Mouse (Mus musculus): ENCODE measurements at regions not wholly inside any gene's neighbourhood (a gene's known extent, or its start where the extent isn't known, plus 50 kb on each side); places are given as distances from the start of the nearest gene placed in this dataset.
"Not testable (repeated sequence)": the region's sequence is repeated elsewhere in the genome, so short reads cannot be mapped to it uniquely, and the experiment has no call there.

DNA sequence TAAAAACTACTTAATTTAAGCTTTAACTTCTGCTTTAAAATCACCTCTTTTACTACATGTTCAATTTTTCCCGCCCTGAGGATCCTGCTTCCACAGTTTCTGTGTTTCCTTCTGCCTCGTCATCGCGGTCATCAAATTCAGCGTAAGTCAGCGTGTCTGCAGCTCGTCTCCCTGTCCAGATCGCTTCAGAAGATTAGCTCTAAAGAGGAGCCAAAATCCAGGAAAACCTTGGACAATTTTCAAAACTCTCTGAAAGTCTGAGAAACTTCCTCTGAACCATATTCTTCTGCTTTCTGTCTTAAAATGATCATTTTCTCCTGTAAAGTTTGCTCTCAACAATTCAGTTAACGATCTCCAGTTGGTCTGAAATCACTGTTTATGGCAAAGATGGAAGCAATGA, 196.2 kb upstream of the Speer4f2 start:
- no peak for DNase-seq (ENCODE audit: inconsistent age in 2 of 2, low spot score in 1 of 2)

DNA sequence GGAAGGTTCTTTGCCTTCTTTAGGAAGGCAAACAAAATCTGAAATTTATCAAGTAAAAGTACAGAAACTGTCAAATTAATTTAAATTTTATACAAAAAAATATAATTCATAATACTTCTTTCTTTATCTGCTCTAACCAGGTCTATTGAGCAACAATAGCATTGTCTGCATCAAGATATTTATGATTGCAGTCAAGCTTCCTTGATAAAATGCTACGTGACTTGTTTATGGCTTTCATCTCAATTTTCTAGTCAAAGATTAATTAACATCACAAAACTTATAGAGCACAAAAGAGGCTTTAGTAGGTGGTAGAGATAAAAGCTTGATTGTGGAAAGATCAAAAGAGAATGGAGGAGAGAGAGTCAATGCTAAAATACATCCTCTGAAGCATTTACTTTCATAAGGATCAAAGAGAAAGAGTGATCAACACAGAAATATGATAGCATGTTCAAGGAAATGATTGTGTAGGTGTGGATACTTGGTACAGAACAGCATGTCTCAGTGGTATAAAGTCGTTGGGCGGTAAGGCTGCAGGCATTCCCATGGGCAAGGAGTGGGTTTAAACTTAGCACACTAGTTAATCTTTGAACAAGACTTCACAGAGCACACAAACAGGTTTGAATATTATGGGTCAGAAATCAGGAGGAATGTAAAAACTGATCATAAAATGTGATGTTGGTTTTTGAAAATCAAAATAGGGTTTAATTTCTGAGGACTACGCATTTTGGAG, 164.3 kb upstream of the Speer4f2 start:
- DNase-seq (ENCODE audit: inconsistent age in 2 of 2, low spot score in 1 of 2): no peak

DNA sequence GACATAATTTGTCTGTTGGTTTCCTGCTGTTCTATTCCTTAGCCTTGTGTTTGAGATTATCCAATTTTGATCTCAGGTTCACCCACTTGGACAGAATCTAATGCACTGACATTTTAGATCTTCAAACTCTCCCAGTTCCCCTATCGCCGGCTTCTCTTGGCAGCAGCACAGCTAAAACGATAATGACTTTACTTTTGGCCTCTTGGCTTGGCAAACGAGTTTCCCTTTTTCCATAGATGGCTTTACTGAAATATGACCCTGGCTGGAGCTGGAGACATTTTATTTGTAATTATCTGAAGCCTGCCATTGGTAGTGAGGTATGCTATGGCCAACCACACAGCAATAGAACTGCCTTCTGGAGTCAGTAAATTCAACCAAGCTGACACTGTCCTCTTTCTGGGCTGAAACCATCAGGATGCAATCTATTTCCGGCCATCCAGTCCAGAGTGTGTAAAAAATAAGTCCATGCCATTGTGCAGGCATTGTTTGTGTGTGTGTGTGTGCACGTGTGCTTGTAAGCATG, 162.2 kb upstream of the Speer4f2 start:
- DNase-seq (ENCODE audit: inconsistent age in 2 of 2, low spot score in 1 of 2): no peak

- not testable (repeated sequence) for DNase-seq (ENCODE audit: inconsistent age in 2 of 2, low spot score in 1 of 2)
These were observed 149.4 kb upstream of the Speer4f2 start for GRCm38 (mm10) chr5:17223542-17223941.

- no peak for DNase-seq (ENCODE audit: inconsistent age in 2 of 2, low spot score in 1 of 2)
These were observed 125.0 kb upstream of the Speer4f2 start for GRCm38 (mm10) chr5:17247732-17248606.

DNA sequence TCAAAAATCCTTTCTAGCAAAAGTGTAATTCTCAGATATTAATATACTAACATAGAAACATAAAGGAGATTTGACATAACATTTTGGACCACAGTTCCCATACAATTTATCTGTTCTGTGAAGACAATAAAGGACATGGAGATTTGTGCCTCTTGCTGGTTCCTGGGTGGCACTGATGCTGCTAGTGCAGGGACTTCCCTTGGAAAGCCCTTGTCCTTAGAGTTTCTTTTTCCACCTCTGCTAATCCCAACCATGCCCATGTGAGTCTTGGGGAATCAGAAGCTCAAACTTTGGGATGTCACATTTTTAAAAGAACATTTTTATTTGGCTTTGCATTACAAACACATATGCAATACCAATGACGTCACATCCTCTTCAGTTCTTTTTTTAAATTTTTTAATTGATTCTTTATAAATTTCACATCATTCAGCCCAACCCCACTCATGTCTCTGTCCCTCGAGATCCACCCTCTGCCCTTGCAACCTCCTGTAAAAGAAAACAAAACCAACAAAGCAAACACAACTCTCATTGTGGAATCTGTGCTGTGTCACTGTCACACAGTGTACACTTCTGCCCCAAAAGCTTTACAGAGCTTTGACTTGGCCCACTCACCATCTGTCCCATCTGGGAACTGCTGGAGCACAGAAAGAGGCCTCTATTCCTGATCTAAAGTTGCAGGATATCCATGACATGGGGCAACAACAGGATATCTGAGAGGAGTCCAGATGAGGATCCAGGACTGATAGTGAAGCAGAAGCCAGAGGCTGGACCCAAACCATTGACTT, 112.2 kb upstream of the Speer4f2 start:
- no peak for DNase-seq (ENCODE audit: inconsistent age in 2 of 2, low spot score in 1 of 2)

DNA sequence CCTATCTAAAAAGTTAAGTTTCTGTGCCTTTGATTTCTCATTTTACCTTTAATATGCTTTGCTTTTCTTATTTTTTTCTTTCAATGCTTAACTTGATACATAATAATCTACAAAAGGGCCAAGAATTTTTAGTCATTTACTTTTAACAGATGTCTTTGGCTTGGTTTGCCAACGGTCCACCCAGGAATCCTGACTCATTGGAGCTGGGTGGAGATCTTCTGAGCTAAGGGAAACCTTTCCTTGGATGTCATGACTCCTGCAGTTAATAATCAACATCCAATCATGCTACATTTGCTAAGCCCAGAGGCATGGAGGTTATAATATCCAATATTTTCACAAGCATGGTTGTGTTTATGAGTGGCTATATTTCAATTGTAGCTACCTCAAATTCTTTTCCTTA, 110.9 kb upstream of the Speer4f2 start:
- DNase-seq (ENCODE audit: inconsistent age in 2 of 2, low spot score in 1 of 2): no peak

GRCm38 (mm10) chr5:17271153-17271552, 101.8 kb upstream of the Speer4f2 start:
- DNase-seq (ENCODE audit: inconsistent age in 2 of 2, low spot score in 1 of 2): no peak

GRCm38 (mm10) chr5:17271722-17272479, 101.1 kb upstream of the Speer4f2 start:
- no peak for DNase-seq (ENCODE audit: inconsistent age in 2 of 2, low spot score in 1 of 2)

GRCm38 (mm10) chr5:17275346-17275745, 97.6 kb upstream of the Speer4f2 start:
- DNase-seq (ENCODE audit: inconsistent age in 2 of 2, low spot score in 1 of 2): no peak

GRCm38 (mm10) chr5:17276782-17277578, 96.0 kb upstream of the Speer4f2 start:
- no peak for DNase-seq (ENCODE audit: inconsistent age in 2 of 2, low spot score in 1 of 2)

- DNase-seq (ENCODE audit: inconsistent age in 2 of 2, low spot score in 1 of 2): no peak
These were observed 92.8 kb upstream of the Speer4f2 start for GRCm38 (mm10) chr5:17280203-17280602.

- DNase-seq (ENCODE audit: inconsistent age in 2 of 2, low spot score in 1 of 2): no peak
These were observed 92.0 kb upstream of the Speer4f2 start for GRCm38 (mm10) chr5:17280951-17281350.

DNA sequence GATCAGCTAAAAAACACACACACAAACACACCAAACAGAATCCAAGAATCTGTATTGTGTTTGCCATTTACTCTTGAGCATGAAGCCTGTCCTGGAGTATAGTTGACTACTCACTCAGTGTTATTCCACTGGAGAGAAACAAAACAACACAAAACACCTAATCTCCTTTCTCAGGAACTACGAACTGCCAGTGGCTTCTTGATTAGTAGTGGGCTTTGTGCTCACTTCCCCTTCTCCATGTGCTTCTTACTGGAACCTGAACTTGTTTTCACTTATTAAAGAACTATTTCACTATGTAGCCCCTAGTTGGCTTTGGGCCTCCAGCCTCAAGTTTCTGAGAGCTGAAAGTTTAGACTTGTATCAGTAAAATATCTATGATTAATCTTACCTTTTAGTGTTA, 84.0 kb upstream of the Speer4f2 start:
- no peak for DNase-seq (ENCODE audit: inconsistent age in 2 of 2, low spot score in 1 of 2)

DNA sequence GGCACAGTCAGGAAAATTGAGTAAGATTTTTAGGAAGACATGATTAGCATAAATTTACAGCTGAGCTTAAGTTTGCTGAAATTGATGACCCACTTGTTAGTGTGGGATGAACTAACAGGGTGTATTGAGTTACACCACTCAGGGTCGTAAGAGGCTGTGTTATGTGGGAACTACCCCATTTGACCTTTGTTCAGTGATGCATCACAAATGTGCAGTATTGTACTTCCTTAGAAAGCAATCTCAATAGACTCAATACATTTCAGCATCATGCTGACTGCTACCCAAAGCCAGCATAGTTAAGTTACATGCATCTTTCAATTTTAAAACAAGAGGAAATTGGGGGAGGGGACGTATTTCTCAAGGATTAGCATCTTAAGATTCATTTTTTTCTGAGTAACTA, 80.4 kb upstream of the Speer4f2 start:
- no peak for DNase-seq (ENCODE audit: inconsistent age in 2 of 2, low spot score in 1 of 2)

GRCm38 (mm10) chr5:17296571-17297035, 76.4 kb upstream of the Speer4f2 start:
- DNase-seq (ENCODE audit: inconsistent age in 2 of 2, low spot score in 1 of 2): no peak

DNA sequence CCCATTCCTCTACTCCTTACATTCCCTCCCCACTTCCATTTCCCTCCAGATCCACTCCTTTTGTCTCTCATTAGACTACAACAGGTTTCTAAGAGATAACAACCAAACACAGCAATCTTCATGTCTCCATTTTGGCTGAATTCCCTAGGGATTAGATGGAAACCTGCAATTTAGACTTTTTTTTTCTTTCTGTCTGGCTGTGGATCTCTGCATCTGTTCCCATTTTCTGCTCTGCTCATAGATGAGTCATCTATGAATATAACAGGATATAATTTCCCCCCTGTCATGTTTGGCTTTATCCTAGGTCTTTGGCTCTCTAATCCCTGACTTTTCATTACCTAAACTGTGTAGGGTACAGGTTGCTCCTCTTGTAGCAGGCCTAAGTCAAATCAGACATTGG, 73.1 kb upstream of the Speer4f2 start:
- DNase-seq (ENCODE audit: inconsistent age in 2 of 2, low spot score in 1 of 2): no peak

DNA sequence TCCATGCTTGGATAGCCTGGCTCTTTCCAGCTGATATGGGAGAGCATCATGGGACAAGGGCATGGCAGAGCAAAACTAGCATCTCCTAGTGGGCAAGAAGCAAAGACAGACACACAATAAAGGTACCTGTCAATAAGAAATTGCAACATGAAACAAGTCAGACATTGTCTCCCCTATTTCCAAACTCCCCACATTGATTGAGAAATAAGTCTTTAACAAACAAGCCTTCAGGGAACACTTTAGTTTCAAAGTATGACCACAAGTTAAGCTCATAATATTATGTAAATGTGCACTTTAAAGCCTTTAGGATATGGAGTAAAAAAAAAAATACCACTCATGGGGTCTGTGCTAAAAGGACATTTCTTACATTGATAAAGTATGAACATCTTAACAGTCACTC, 51.5 kb upstream of the Speer4f2 start:
- DNase-seq (ENCODE audit: inconsistent age in 2 of 2, low spot score in 1 of 2): no peak
